Comparison of ENCODE assay signal across 8 mouse cellular contexts in genomic region chr8:71205541-71205967, GRCm38 (mm10).
DNase-seq lines count a peak whose midpoint lies in the region; ATAC-seq and TF ChIP-seq lines count a peak whose summit lies in the region.
"Not testable (repeated sequence)": the region's sequence is repeated elsewhere in the genome, so short reads cannot be mapped to it uniquely, and the experiment has no call there.

No protein-coding gene starts in this region.

- H3K36me3 ChIP-seq in heart, embryonic 13.5 days; limb, embryonic 13.5 days: not testable (repeated sequence)

- not testable (repeated sequence) for H3K4me1 ChIP-seq in bone marrow, adult 2 months (ENCODE audit: control insufficient read depth, insufficient read depth, low read length); heart, embryonic 13.5 days; limb, embryonic 13.5 days

- TF ChIP-seq CTCF in bone marrow, adult 2 months (IDR thresholded peaks at IDR 0.05; ENCODE audit: control insufficient read depth, insufficient read depth, low read length), result not testable (repeated sequence)

- ATAC-seq in erythroblast, adult 5-6 weeks (replicated peaks; ENCODE audit: low FRiP score, poor library complexity, severe bottlenecking), result peak; percentile 75
- not testable (repeated sequence) for ATAC-seq in heart, embryonic 13.5 days (ENCODE audit: extremely low read depth, insufficient number of reproducible peaks, low FRiP score, low TSS enrichment)
- peak; percentile 69 for ATAC-seq in limb, embryonic 13.5 days (ENCODE audit: low FRiP score, low read depth)
- ATAC-seq in megakaryocyte-erythroid progenitor cell, adult 5-6 weeks (replicated peaks; ENCODE audit: low FRiP score, low TSS enrichment, poor library complexity, severe bottlenecking), result peak; percentile 87

- not testable (repeated sequence) for H3K27ac ChIP-seq in bone marrow, adult 2 months (ENCODE audit: control insufficient read depth, insufficient read depth, low read depth, low read length, poor library complexity); heart, embryonic 13.5 days (replicated peaks); limb, embryonic 13.5 days

- peak overlapping the region; percentile 67; the same call in 1 of the 2 replicates for H3K9ac ChIP-seq in heart, embryonic 13.5 days
- H3K9ac ChIP-seq in limb, embryonic 13.5 days, result not testable (repeated sequence)

- not testable (repeated sequence) for H3K27me3 ChIP-seq in heart, embryonic 13.5 days (replicated peaks); limb, embryonic 13.5 days

- DNase-seq in 3134 (ENCODE audit: extremely low read depth, insufficient read length, low spot score), result peak; percentile 18
- peak; percentile 50 for DNase-seq in kidney, adult 18-20 months
- peak; percentile 6 for DNase-seq in right cerebral cortex, postnatal 14 days

- peak overlapping the region; percentile 65 for H3K4me3 ChIP-seq in bone marrow, adult 2 months (replicated peaks; ENCODE audit: control insufficient read depth, low read depth, low read length)
- peak overlapping the region; percentile 41 for H3K4me3 ChIP-seq in heart, embryonic 13.5 days
- peak overlapping the region; percentile 29 for H3K4me3 ChIP-seq in limb, embryonic 13.5 days

- H3K9me3 ChIP-seq in heart, embryonic 13.5 days; limb, embryonic 13.5 days: not testable (repeated sequence)

- peak overlapping the region; percentile 60 for H3K4me2 ChIP-seq in heart, embryonic 13.5 days
- H3K4me2 ChIP-seq in limb, embryonic 13.5 days (replicated peaks), result peak overlapping the region; percentile 48

- under 1% methylated on average over 7 of the region's 11 CpGs for WGBS in bone marrow, adult 2 months
- 12% methylated on average over 8 of the region's 11 CpGs for WGBS in heart, embryonic 13.5 days
- 12% methylated on average over 7 of the region's 11 CpGs for WGBS in limb, embryonic 13.5 days

- TF ChIP-seq POLR2A in bone marrow, adult 2 months (IDR thresholded peaks at IDR 0.05; ENCODE audit: borderline replicate concordance, control insufficient read depth, low read depth, low read length), result not testable (repeated sequence)
